Mouse (Mus musculus) cerebellum, adult 8-10 months (tissue): ENCODE measurements around the gene Agk.

Experiments used
- DNase-seq: peaks from one replicate; pipeline ENCODE4 v3.0.0; 2022

The Agk gene

GRCm38 (mm10) chr6:40324897-40325841 is at the start of gene Agk:
Agk (plus strand) TSS chr6:40325172.
- DNase-seq: peak; percentile 80

DNA sequence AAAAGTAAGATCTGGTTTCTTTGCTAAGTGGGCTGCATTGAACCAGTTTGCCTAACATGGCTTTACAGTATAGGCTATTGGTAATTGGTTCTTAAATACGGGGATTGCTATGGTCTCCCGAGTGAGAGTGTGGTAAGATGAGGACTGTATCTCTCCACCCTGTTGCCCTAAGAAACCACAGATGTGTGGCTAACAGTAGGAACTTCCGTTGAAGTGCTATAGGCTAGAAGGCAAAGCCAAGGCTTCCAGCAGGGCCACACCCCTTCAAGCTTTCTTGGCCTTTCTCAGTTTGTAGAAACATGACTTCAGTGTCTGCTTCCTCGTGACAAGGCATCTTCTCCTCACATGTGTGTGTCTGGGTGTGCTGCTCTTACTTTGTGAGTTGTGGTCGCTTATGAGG is 24.3 kb upstream of the Agk start:
- DNase-seq: no peak

- DNase-seq: peak; percentile 65
Observed at GRCm38 (mm10) chr6:40303379-40303778, 21.6 kb upstream of the Agk start.

GRCm38 (mm10) chr6:40304972-40305371 is 20.0 kb upstream of the Agk start:
- no peak for DNase-seq

DNA sequence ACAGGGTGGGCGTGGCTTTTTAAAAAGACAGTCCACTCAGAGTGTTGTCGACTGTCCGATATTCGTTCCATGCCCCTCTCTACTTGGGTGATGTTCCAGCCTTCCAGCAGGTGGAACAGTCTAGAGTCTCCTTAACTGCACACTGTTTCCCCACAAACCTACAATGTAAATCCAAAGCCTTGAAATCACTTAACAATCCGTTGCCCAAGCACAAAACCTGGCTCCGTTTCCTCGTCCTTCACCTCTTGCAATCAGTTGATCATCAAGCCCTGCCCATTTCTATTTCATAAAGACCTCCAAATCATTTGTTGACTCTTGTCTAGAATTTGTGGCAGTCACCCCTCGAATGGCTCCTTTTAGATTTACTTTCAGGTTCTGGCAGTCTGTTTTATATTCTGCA is 1.4 kb downstream of the Agk start:
- no peak for DNase-seq

DNA sequence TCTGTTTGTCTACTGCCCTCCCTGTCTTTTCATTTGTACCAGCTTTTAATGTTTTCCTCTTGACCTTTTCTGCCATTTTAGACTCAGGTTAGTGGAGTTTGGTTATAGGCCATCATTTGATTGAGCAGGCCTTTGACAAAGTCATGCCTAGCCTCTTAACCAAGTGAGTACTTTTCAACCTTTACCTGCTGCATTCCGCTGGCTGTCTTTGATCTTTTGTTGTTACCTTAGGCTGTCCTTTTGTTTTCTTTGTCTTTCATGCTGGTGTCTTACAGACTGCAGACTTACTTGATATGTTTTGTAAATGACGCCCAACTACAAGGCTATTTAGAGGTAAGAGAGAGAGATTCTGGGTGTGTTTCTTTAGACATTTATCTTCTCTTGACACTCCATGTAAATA is 8.5 kb downstream of the Agk start:
- DNase-seq: no peak

DNA sequence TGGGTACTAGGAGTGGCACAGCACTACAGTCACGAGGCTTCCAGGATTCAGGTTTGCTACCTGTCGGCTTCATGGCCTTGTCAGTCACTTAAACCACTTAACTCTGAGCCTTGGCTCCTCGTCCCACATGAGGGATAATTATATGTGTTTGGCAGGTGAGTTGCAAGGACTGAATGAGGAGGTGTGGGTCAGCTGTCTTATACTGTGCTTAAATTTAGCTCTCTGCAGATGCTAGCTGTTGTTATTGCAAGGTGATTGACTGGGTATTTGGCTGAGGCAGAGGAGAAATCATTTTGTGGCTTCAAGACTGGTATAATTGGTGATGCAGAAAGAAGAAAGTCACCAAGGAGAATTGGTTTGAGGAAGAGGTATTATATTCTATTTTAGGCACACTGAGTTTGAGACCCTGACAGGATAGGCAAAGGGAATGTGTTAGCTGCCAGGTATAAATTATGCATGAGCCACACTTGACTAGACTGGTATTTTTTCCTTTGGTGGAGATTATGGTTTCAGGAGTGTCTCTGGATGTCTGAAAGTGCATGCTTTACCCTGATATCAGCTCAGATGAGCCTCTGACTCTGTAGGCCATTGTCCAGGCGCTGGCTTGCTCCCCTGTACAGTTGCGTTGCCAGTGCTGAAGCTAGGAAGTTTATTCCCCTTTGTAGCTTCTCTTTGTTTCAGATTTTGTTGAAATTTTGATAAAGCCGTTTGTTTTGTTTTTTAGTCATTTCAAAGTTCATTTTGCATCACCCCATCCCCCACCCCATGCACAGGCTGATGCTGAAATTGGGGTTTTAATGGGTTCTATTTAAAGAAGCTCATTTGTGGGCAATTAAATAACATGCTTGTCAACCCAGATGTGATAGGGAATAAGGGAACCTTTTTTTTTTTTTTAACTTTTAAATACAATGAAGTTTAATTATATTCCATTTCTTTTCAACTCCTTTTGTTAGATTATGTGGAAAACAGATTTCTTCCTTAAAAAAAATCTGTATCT is 12.1 kb downstream of the Agk start:
- no peak for DNase-seq

DNA sequence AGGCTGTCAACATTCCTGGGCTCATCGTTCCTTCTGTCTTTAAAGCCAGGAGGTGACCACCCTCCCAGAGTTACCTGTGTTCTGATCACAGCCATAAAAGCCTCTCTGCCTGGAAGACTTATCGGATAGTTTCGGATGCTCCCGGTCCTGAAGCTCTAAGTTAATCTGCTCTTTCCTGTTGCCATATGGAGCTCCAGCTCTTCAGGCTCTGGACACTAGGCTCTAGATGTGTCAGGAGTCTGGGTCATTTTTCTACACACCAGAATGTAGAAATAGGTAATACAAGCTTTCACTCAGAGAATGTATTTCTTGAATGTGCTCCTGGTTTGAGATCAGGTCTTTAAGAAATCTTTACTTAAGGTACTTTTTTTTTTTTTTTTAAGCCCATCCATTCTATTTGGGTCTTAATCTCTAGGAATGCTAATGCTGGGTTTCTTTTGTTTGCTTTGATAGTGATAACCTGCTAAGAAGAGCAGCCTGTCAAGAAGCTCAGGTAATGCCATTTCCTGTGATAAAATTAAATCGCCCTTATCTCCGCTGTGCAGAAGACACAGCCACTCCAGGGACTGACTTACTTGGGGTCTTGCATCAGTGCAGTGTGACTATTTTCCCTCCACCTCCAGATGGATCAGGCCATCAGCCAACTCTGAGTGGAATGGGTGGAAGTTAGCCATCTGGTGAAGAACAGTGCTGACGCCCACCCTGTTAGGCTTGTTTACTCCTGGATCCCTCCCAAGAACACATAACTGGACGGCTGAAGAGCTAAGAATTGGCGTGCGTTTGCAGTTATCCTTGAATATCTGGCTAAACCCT is 22.2 kb downstream of the Agk start:
- peak; percentile 35 for DNase-seq

GRCm38 (mm10) chr6:40347772-40348111 is 22.8 kb downstream of the Agk start:
- DNase-seq: no peak

DNA sequence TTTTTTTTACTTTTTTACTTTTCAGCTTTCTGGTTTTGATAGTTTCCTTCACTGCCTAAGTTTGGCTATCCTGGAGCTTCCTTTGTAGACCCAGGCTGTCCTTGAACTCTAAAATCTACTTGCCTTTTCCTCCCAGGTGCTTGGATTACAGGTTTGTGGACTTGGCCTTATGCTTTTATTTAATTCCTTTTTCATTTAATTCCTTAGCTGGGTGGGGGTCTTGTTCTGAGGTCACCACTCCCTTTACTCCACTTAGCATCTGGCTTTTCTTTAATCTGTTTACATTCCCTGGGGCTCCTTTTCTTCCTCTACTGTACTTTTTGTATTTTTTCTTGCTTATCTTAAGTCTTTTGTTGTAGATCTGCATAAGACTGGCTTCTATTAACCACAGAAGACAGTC is 25.1 kb downstream of the Agk start:
- no peak for DNase-seq

- no peak for DNase-seq
Observed at GRCm38 (mm10) chr6:40350856-40351255, 25.9 kb downstream of the Agk start.

- no peak for DNase-seq
Observed at GRCm38 (mm10) chr6:40353360-40353759, 28.4 kb downstream of the Agk start.

DNA sequence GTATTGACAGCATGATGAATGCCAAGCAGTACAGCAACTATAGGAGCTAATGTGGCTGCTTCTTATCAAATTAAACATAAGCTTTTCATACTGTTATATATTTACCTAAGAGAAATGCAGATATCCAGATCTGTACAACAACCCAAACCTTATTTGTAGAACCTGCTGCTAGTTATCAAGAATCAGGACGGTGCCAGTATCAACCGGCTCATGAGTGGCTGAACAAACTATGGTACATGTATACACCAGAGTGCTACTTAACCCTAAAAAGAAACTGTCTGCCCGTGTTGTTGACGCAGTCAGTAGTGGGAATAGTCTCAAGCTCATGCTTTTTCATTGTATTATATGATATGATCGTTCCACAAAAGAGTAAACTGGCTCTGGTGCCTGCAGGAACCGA is 46.1 kb downstream of the Agk start:
- DNase-seq: no peak

DNA sequence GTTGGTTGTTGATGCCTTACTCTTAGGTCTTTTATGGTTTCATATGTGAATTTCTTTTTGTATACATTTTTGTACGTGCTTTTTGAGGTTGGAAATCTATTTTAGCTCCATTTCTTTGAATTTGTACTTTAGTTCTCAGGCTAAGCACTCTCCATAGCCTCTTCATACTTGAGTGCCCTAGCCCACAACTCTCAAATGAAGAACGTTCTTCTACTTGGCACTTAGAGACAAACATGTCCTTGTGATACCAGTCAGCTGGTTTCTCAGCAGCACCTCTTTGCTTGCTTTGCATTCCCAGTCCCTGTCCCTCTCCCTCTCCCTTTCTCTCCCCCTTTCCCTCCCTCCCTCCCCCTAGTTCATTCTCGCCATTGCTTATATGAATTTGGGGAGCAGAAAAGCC is 55.2 kb downstream of the Agk start:
- no peak for DNase-seq

GRCm38 (mm10) chr6:40381908-40382307 is 56.9 kb downstream of the Agk start:
- DNase-seq: no peak

GRCm38 (mm10) chr6:40385682-40386081 is 60.7 kb downstream of the Agk start:
- no peak for DNase-seq

DNA sequence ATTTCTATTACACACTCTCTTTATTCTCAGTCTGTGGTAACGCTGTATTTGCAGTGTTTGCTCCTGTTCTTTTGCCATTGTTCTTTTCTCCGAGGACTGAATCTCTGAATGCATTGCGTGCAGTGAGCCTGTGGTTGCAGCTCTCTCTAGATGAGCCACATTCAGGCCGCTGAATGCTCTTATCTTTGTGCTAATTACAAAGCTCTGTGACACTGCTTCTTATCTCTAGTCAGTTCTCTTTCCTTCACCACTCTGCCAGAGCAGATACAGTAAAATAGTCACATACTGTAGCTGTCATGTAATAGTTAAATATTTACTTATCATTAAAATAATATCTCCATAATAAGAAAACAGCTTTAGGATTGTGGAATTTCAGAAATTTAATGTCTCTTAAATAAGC is 63.7 kb downstream of the Agk start:
- no peak for DNase-seq

DNA sequence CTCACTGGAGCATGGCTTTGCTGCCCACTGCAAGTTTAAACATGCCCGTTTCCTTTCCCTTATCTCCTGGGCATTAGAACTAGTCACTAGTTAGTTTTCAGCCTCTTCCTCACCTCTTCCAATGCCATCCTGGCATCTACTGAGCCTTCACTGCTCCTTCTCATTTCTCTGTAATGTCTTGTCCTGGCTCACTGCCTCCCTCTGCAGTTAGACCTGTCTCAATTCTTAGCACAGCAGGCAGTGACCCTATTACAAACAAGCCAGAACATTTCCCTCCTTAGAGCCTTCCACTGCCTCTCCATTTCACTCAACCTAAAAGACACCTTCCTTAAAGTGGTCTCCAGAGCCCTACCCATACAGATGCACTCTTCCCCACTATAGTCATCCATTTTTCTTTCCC is 66.0 kb downstream of the Agk start:
- DNase-seq: no peak

GRCm38 (mm10) chr6:40393213-40393612 is 68.2 kb downstream of the Agk start:
- DNase-seq: peak; percentile 79

- DNase-seq: no peak
Observed at GRCm38 (mm10) chr6:40402031-40402430, 77.1 kb downstream of the Agk start.

DNA sequence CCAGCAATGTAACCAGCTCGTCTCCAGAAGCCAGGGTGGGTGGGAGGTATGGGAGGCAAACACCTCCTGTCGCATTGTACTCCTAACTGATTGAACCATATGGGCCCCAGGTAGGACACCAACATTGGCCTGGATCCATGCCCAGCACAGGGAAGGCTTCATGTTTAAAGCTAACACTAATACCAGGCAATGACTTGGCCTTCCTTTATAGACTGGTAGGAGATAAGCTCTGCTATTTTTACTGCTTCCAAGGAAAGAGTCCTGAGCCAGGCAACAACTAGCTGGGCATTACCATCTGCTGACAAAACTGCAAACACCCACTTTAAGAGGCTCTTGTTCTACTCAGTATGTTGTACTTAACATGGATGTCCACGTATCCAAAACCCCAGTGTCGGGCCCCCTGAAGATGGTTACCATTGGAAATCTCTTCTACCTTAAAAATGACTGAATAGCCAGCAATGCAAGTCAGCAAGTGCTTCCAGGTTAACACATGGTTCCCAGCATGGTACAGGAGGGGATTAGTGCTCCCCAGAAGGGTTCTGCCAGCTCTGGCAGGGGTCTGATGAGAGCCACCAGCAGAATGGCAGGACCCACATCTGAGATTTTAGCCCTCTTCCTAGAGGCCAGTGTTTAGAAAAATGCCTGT is 78.8 kb downstream of the Agk start:
- DNase-seq: peak; percentile 90

DNA sequence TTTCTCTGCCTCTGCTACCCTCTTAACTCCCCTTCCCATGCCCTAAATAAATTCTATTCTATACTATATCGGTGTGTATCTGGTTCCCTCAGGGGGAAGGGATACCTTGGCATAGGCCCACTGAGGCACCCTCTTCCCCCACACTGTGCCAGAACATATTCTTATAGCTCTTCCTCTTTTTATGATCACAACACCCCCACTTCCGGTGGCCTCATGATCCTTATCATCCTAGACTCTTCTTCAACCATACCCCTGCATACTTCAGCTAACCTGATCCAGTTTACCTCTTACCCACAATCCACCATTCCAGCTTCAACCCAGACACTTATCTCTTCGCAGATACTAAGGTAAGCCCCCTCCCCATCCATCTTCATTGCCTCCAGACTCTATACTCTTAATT is 86.1 kb downstream of the Agk start:
- no peak for DNase-seq
